Mouse (Mus musculus) layer of hippocampus, adult 2 months (tissue): Measurements from ENCODE around the gene Jaml. TPM values are rescaled to one million over a fixed set of nuclear protein-coding genes. Genes with fewer than 3 reads are reported as not detected.
A peak's percentile ranks its signal among the peaks of the same experiment; 100 is the strongest.

Source experiments
- DNase-seq, 2 experiments: peaks; one replicate each; pipeline ENCODE4 v3.0.0; 2022; ENCODE audit warnings: low spot score in 2 of 2
- H3K27ac ChIP-seq: fragments of 200-600 bp; 2 replicates; pipeline ENCODE4 v1.8.1; 2022
- H3K4me3 ChIP-seq: fragments of 200-600 bp; 2 replicates; pipeline ENCODE4 v1.8.1; 2022; ENCODE audit warnings: mild to moderate bottlenecking
- CTCF ChIP-seq: fragments of 200-600 bp; conservative IDR thresholded peaks from 2 replicates; pipeline ENCODE4 v1.8.1; 2022; ENCODE audit warnings: antibody characterized with exemption, mild to moderate bottlenecking, moderate library complexity
- total RNA-seq, 2 experiments: library from RNA; stranded (reverse); gene quantifications; 2 replicates each; pipeline ENCODE4 v1.2.3; 2021

Gene Jaml
- total RNA-seq, 2 experiments from 2014 or later = 1.3 TPM; not detected in 1

DNA sequence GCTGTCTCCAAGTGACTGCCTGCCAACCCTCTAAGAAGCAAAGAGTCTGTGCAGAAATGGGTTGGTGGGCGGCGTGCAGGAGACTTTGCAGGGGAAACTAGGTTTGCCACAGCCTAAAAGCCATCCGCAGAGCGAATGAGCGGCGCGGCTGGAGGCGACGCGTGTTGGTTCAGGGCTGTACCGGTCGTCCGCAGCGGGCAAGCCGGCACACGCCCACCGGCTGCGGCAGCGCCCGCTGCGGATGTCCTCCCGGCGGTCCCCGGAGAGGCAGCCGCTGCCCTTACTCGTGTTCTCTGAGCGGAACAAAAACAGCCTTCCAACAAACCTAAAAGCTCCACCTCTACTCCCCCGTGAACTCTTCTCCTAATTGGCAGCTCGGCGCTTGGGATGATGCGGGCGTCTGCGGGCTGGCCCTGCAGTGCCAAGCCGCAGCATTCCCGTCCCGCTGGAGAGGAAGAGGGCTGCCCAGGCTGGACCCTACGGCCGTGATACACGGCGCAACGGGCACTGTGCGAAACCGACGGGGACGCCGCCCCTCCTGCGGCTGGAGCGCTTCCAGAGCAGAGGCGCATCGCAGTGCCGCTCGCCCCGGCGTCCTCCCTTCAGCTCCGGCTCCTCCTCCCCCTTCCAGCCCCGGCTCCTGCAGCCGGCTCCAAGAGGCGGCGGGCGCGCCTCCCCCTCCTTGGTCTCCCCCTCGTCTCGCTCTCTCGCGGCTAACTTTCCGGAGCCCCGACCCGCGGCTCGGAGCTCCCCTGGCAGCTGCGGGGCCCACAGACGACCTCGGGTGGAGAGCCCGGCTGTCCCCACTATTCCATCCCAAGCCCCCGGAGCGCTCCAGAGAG lies 59.4 kb downstream of the Jaml start, which contains the start of gene Scn4b:
Gene Scn4b (plus strand): TSS at position 205 of the 842 bp plus-strand sequence.
- TF ChIP-seq CTCF = no peak
- Histone ChIP-seq H3K4me3 (peak within 1 kb of the TSS; percentile 66), H3K27ac (peak within 1 kb of the TSS; percentile 70)
- DNase-seq = no peak

DNA sequence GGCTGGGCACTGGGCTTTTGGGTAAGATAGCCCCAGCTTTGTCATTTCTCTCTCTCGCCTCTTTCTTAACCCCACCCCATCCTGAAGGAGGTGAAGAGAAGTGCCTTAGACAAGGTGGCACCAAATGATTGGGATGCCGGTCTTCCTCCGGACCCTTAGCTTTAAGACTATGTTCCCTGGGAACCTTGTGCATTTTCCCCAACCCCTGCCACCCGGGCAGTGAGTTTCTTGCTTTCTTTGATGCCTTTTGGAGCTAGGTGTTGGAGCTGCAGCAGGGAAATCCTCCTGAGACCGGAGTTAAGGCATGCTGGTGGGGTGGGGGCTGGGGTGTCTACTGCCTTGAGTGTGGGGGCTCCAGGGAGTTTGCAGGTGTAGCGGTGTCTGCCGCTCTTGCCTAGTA lies 60.1 kb downstream of the Jaml start:
- no peak for DNase-seq
- no peak for TF ChIP-seq CTCF
- Histone ChIP-seq H3K4me3 (peak overlapping the region; percentile 66), H3K27ac (no peak overlapping the region)

DNA sequence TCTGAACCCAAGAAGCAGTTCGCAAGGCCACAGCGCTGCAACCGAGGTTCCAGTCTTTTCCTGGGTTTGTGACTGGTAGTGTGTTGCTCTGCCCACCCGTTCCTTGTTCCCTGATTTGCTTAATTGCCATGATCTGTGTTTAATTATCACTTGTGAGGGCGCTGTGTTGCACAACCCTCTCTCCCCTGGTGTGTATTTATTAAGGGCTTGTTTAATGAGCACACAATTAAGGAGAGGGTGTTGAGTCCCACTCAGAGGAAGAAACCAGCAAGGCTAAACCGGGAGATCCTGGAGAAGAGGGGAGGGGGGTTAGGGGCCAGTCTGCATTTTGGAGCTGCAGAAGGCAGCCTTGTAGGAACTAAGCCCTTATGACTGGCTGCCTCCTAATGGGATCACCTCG lies 62.0 kb downstream of the Jaml start:
- H3K4me3 ChIP-seq = no peak overlapping the region
- TF ChIP-seq CTCF = no peak

DNA sequence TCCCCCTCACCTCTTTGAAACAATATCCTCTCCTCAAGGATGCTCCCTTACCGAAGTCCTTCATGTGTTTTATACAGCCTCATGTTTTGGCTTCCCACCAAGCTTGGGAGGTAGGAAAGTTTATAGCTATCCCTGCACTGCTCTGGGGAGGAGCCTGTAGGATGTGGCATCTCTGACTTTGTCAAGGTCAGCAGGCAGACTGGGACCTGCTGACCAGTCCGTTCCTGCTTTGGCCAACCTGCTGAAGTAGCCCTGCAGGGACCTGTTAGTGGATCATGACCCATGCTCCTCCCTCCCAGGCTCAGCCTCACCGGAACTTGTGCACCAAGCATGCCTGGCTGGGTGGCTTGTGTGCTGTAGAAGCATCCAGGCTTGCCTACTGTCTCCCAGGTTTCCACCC lies 63.7 kb downstream of the Jaml start:
- Histone ChIP-seq H3K27ac (no peak overlapping the region), H3K4me3 (no peak overlapping the region)
- DNase-seq = no peak
- no peak for TF ChIP-seq CTCF

More for the DNA sequence above, 62.0 kb downstream of the Jaml start:
- DNase-seq = no peak
- no peak overlapping the region for H3K27ac ChIP-seq

DNA sequence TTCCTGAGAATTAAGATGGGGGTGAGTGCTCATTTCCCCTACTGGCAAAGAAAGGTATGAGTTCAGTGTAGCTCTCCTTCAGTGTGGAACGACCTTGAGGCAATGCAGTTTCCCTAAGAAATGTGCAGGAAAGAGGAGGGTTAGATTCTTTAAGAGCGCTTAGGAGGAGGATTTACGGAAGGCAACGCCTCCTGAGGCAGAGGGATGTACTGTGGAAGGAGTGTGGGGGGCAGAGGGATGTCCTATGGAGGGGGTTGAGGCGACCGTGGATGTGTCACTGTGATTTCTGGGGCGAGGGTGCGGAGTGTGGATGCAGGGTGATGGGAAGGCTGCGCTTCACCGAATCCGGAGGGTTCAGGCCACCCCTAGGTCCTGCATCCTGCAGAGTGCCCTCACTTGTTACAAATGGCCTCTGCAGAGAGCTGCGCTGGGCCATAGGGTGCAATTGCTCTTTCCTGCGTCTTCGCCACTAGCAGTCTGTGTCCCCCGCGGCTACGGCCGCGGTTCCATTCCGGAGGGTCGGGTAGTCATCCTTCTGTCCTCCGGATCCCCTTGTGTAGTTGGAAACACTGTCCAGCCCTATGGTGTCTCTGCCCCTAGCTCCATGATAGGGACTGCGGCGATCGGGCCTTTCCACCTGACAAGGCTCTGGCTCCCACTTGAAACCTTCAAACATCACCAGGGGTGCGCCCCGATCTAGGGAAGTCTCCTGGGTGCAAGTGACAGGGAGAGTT lies 66.7 kb downstream of the Jaml start:
- TF ChIP-seq CTCF = peak; percentile 53
- Histone ChIP-seq H3K27ac (peak overlapping the region; percentile 71; the same call in 1 of the 2 replicates), H3K4me3 (peak overlapping the region; percentile 58)
- DNase-seq = no peak

DNA sequence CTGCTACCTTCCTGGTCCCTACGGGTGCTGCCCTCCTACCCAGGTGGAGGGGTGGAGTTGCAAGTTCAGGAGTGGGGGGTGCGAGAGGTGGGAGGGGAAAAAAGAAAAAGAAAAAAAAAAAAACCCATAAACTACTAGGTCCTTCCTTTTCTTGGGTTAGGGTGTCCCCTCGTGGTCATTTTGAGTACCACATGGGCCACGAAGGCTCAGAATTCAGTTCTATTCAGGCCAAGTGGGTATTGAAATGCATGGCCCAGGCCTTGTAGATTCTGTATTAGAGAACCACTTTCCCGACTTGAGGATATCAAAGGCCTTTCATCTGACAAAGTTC lies 67.2 kb downstream of the Jaml start:
- H3K27ac ChIP-seq = peak overlapping the region; percentile 71; the same call in 1 of the 2 replicates
- peak overlapping the region; percentile 58 for H3K4me3 ChIP-seq

DNA sequence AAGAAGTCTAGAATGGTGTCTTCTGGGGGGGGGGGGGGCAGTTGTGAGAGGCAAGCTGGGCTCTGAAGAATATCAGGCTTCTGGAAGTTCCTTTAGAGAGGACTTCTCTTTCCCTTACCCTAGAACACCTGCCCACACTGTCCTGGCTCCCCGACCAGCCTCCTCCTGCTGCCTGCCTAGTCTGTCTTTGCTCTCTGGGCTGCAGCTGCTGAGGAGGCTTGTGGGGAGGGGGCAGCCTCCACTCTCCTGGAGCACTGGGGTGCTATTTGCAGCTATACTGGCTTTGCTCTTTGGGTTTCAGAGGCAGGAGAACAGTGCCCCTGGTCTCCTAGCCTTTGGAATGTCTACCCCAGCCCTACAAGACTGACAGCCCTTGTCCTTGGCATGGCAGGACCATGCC lies 72.0 kb downstream of the Jaml start:
- no peak for DNase-seq
- Histone ChIP-seq H3K4me3 (no peak overlapping the region), H3K27ac (no peak overlapping the region)
- TF ChIP-seq CTCF = no peak

More for the DNA sequence above, 67.2 kb downstream of the Jaml start:
- peak; percentile 98 for TF ChIP-seq CTCF
- peak; percentile 63 to 87 for DNase-seq

DNA sequence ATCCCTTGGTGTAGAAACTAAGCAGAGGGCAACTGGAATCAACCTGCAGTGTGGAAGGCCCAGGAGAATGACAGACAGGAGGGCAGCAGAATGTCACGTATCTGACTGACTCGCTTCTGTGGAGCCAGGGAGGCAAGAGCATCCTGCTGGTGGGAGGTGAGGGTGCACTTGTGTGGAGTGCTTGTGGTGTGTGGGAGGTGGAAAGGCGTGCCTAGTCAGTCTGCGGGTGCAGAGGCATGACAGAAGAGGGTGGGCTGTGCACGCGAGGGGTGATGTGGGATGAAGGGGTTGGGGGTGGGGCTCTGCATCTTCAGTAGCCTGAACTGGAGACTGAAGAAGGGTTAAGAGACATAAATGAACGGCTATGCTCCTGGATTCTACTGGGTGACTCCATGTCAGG lies 74.4 kb downstream of the Jaml start:
- DNase-seq = no peak
- H3K4me3 ChIP-seq = no peak overlapping the region
- H3K27ac ChIP-seq = no peak overlapping the region
- TF ChIP-seq CTCF = no peak

Other genes starting within 250 kb of the Jaml start
- gene Kmt2a, start 197.9 kb upstream of the Jaml start, total RNA-seq = 10 to 100 TPM; 68.3 to 80.7 TPM
- 100 to 1,000 TPM; 309 to 349 TPM for gene Atp5l, start 158.4 kb upstream of the Jaml start, total RNA-seq
- 10 to 100 TPM; 73.0 to 75.2 TPM for gene Ube4a, start 113.6 kb upstream of the Jaml start, total RNA-seq
- not detected for gene Cd3g, start 98.8 kb upstream of the Jaml start, total RNA-seq
- gene Cd3d, start 97.4 kb upstream of the Jaml start, total RNA-seq = not detected
- gene Cd3e, start 69.6 kb upstream of the Jaml start, total RNA-seq = not detected
- gene Mpzl2, start 39.4 kb upstream of the Jaml start, total RNA-seq = under 1 TPM; 0.54 to 0.90 TPM
- 1 to 10 TPM; 4.2 to 4.7 TPM for gene Mpzl3, start 24.0 kb upstream of the Jaml start, total RNA-seq
- 100 to 1,000 TPM; 245 to 254 TPM for gene Scn2b, start 38.6 kb downstream of the Jaml start, total RNA-seq
- gene Scn4b, start 59.2 kb downstream of the Jaml start, total RNA-seq = 10 to 100 TPM; 10.9 to 12.1 TPM
- gene BC049352, start 102.8 kb downstream of the Jaml start, total RNA-seq = under 1 TPM; 0.44 to 0.72 TPM
- gene Tmprss4, start 124.9 kb downstream of the Jaml start, total RNA-seq = not detected
- 1 to 10 TPM; 2.4 to 2.6 TPM for gene Il10ra, start 190.0 kb downstream of the Jaml start, total RNA-seq
- not detected for gene Tmprss13, start 239.9 kb downstream of the Jaml start, total RNA-seq